Mouse (Mus musculus): ENCODE measurements around the gene Smtn.

DNA sequence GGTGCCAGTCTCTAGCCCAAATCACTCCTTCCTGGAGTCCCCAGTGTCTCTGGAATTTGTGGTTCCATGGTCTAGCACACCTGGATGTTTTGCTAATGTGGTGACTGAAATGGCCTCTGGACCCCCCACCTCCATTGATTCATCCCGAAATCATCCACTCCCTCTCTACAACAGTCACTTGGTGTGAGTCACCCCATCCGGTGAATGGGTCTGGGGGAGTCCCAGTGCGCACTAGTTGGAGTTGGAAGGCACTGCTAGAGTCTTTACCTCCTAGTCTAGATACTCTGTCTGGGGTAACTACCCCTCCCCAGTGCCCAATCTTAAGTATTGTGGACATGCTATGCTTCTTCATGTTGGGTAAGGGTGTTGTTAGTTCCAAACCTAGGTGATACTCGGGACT lies 2.1 kb downstream of the Smtn start:
- no peak for TF ChIP-seq CTCF (IDR thresholded peaks at IDR 0.05; ENCODE audit: control insufficient read depth, insufficient read depth, insufficient replicate concordance, low read depth, low read length)
- TF ChIP-seq POLR2A (IDR thresholded peaks at IDR 0.05; ENCODE audit: control insufficient read depth, low read depth, low read length) = no peak
